Mouse (Mus musculus) limb, embryonic 11.5 days (tissue): ENCODE measurements around the gene Gtf2f1. TPM values are rescaled to one million over a fixed set of nuclear protein-coding genes. Genes with fewer than 3 reads are reported as not detected.

ENCODE experiments used
- ATAC-seq: fragments of 200-750 bp; cut with Nextera tagmentation; 2 replicates; pipeline ENCODE4 v1.8.0; 2017; ENCODE audit warnings: low read depth; ENCODE audit not compliant: insufficient number of reproducible peaks, low FRiP score, low TSS enrichment
- DNase-seq: peaks from one replicate; pipeline ENCODE4 v3.0.0-alpha.2; 2015; ENCODE audit warnings: low spot score
- H3K27ac ChIP-seq: fragments of 300-500 bp; sonication (generic); replicated peaks from 2 replicates; pipeline ENCODE4 v1.5.1; 2014; ENCODE audit warnings: low read depth, mild to moderate bottlenecking, low read length
- H3K27me3 ChIP-seq: fragments of 300-500 bp; sonication (generic); 2 replicates; pipeline ENCODE4 v1.6.1; 2014; ENCODE audit warnings: mild to moderate bottlenecking, low read length, mixed read lengths; ENCODE audit not compliant: control insufficient read depth, insufficient read depth
- H3K36me3 ChIP-seq: fragments of 300-500 bp; sonication (generic); 2 replicates; pipeline ENCODE4 v1.6.1; 2014; ENCODE audit warnings: mild to moderate bottlenecking, low read length, moderate library complexity, mixed read lengths; ENCODE audit not compliant: control insufficient read depth, insufficient read depth
- H3K4me1 ChIP-seq: fragments of 300-500 bp; sonication (generic); 2 replicates; pipeline ENCODE4 v1.6.1; 2014; ENCODE audit warnings: low read length, mixed read lengths; ENCODE audit not compliant: control insufficient read depth, insufficient read depth
- H3K4me2 ChIP-seq: fragments of 300-500 bp; sonication (generic); 2 replicates; pipeline ENCODE4 v1.6.1; 2014; ENCODE audit warnings: low read depth, mild to moderate bottlenecking, moderate library complexity; ENCODE audit not compliant: severe bottlenecking
- H3K4me3 ChIP-seq: fragments of 300-500 bp; sonication (generic); 2 replicates; pipeline ENCODE4 v1.5.1; 2014; ENCODE audit warnings: low read depth, low read length
- H3K9ac ChIP-seq: fragments of 300-500 bp; sonication (generic); 2 replicates; pipeline ENCODE4 v1.6.1; 2014; ENCODE audit warnings: mild to moderate bottlenecking, low read length
- H3K9me3 ChIP-seq: fragments of 300-500 bp; sonication (generic); 2 replicates; pipeline ENCODE4 v1.6.1; 2016; ENCODE audit warnings: low read length; ENCODE audit not compliant: control insufficient read depth
- WGBS: fragments of 180-500 bp; shearing (Covaris S2); extraction: QIAGEN DNeasy Blood & Tissue Kit; methylation state at CpG from one replicate; pipeline ENCODE4 v1.1.7; 2014; 5-methylcytosine and 5-hydroxymethylcytosine counted together
- polyA plus RNA-seq: library from polyadenylated mRNA; unstranded; fragments of >200 nt; fragmentation: Nextera tagmentation; extraction: Ambion mirVana; gene quantifications from 2 replicates; pipeline ENCODE4 v1.2.1, GENCODE M21; 2014

Gtf2f1 gene
- polyA plus RNA-seq, 1 experiment from 2014 or later, result 76.6 TPM

- no peak for ATAC-seq
- Histone ChIP-seq H3K9me3 (no peaks in the 10 kb centered on the region), H3K27ac (no peak overlapping the region), H3K36me3 (no peaks in the 10 kb centered on the region), H3K4me2 (no peak overlapping the region), H3K9ac (no peak overlapping the region), H3K4me1 (no peaks in the 10 kb centered on the region), H3K4me3 (no peak overlapping the region), H3K27me3 (no peaks in the 10 kb centered on the region)
- 30% methylated on average over 11 of the region's 11 CpGs for WGBS
- no peak for DNase-seq
Observed at GRCm38 (mm10) chr17:56957763-56958429, 53.2 kb downstream of the Gtf2f1 start.

- Histone ChIP-seq H3K4me2 (no peak overlapping the region), H3K36me3 (no peaks in the 10 kb centered on the region)
- no peak for ATAC-seq
Observed at GRCm38 (mm10) chr17:56954871-56955270, 56.2 kb downstream of the Gtf2f1 start.

More at GRCm38 (mm10) chr17:56954871-56955270, 56.2 kb downstream of the Gtf2f1 start:
- Histone ChIP-seq H3K9ac (no peak overlapping the region), H3K27me3 (no peaks in the 10 kb centered on the region), H3K4me3 (no peak overlapping the region), H3K9me3 (no peaks in the 10 kb centered on the region), H3K27ac (no peak overlapping the region), H3K4me1 (no peaks in the 10 kb centered on the region)
- 74% methylated on average over 7 of the region's 7 CpGs for WGBS
- DNase-seq, result no peak

Other genes with a start within 250 kb of the Gtf2f1 start
- gene Dus3l, start 246.5 kb downstream of the Gtf2f1 start, polyA plus RNA-seq, result 37.3 and 38.2 TPM in 2 replicates
- gene Prr22, start 241.0 kb downstream of the Gtf2f1 start, polyA plus RNA-seq, result 1.2 TPM in 2 replicates
- gene Rfx2, start 180.3 kb downstream of the Gtf2f1 start, polyA plus RNA-seq, result 2.7 and 2.9 TPM in 2 replicates
- not detected in 2 replicates for gene Acsbg2, start 136.8 kb downstream of the Gtf2f1 start, polyA plus RNA-seq
- 0.40 and 0.50 TPM in 2 replicates for gene 1700061G19Rik, start 135.8 kb downstream of the Gtf2f1 start, polyA plus RNA-seq
- gene Mllt1, start 75.9 kb downstream of the Gtf2f1 start, polyA plus RNA-seq, result 33.6 and 43.1 TPM in 2 replicates
- gene Acer1, start 29.2 kb downstream of the Gtf2f1 start, polyA plus RNA-seq, result not detected in 2 replicates
- gene Clpp, start 21.0 kb downstream of the Gtf2f1 start, polyA plus RNA-seq, result 155 and 159 TPM in 2 replicates
- gene Alkbh7, start 13.9 kb downstream of the Gtf2f1 start, polyA plus RNA-seq, result 40.2 and 42.1 TPM in 2 replicates
- 0.72 TPM in 1 of 2 replicates, not detected in the other for gene Pspn, start 11.3 kb downstream of the Gtf2f1 start, polyA plus RNA-seq
- gene Gm17949, start 181 bp upstream of the Gtf2f1 start, polyA plus RNA-seq, result 0.21 and 0.37 TPM in 2 replicates
- gene Khsrp, start 20.2 kb upstream of the Gtf2f1 start, polyA plus RNA-seq, result 48.4 and 48.7 TPM in 2 replicates
- not detected in 2 replicates for gene Slc25a41, start 30.4 kb upstream of the Gtf2f1 start, polyA plus RNA-seq
- gene Crb3, start 47.8 kb upstream of the Gtf2f1 start, polyA plus RNA-seq, result 1.0 and 1.1 TPM in 2 replicates
- gene Slc25a23, start 48.6 kb upstream of the Gtf2f1 start, polyA plus RNA-seq, result 4.5 TPM in 2 replicates
- gene Dennd1c, start 67.2 kb upstream of the Gtf2f1 start, polyA plus RNA-seq, result 0.43 and 0.51 TPM in 2 replicates
- 11.1 and 11.8 TPM in 2 replicates for gene Tubb4a, start 76.5 kb upstream of the Gtf2f1 start, polyA plus RNA-seq
- gene Tnfsf9, start 94.0 kb upstream of the Gtf2f1 start, polyA plus RNA-seq, result 8.4 and 9.3 TPM in 2 replicates
- gene Cd70, start 138.5 kb upstream of the Gtf2f1 start, polyA plus RNA-seq, result not detected in 2 replicates
- 0.17 and 0.31 TPM in 2 replicates for gene Tnfsf14, start 182.9 kb upstream of the Gtf2f1 start, polyA plus RNA-seq
- gene C3, start 216.8 kb upstream of the Gtf2f1 start, polyA plus RNA-seq, result 0.03 and 0.21 TPM in 2 replicates
- gene Gpr108, start 237.2 kb upstream of the Gtf2f1 start, polyA plus RNA-seq, result 28.2 and 30.8 TPM in 2 replicates
- gene Trip10, start 238.2 kb upstream of the Gtf2f1 start, polyA plus RNA-seq, result 27.8 and 28.4 TPM in 2 replicates